Mouse (Mus musculus): Measurements from ENCODE around the gene Prim1.
"Not testable (repeated sequence)": the region's sequence is repeated elsewhere in the genome, so short reads cannot be mapped to it uniquely, and the experiment has no call there.

Gene Prim1

GRCm38 (mm10) chr10:128037921-128038320 lies 23.0 kb downstream of the Prim1 start:
- no peak for DNase-seq (ENCODE audit: low spot score in 2 of 2)

GRCm38 (mm10) chr10:128039167-128039566 lies 24.2 kb downstream of the Prim1 start:
- DNase-seq (ENCODE audit: low spot score in 2 of 2) = no peak

GRCm38 (mm10) chr10:128039858-128040257 lies 24.9 kb downstream of the Prim1 start:
- DNase-seq (ENCODE audit: low spot score in 2 of 2) = no peak

- no peak for DNase-seq (ENCODE audit: low spot score in 2 of 2)
Measured at GRCm38 (mm10) chr10:128040293-128040692, 25.3 kb downstream of the Prim1 start.

GRCm38 (mm10) chr10:128041636-128042035 lies 26.7 kb downstream of the Prim1 start:
- no peak for DNase-seq (ENCODE audit: low spot score in 2 of 2)

GRCm38 (mm10) chr10:128042466-128042865 lies 27.5 kb downstream of the Prim1 start:
- no peak for DNase-seq (ENCODE audit: low spot score in 2 of 2)

GRCm38 (mm10) chr10:128043041-128043835 lies 28.3 kb downstream of the Prim1 start:
- DNase-seq (ENCODE audit: low spot score in 2 of 2) = no peak

- DNase-seq (ENCODE audit: low spot score in 2 of 2) = no peak
Measured at GRCm38 (mm10) chr10:128048157-128048556, 33.2 kb downstream of the Prim1 start.

- DNase-seq (ENCODE audit: low spot score in 2 of 2) = no peak
Measured at GRCm38 (mm10) chr10:128049741-128050140, 34.8 kb downstream of the Prim1 start.

- no peak for DNase-seq (ENCODE audit: low spot score in 2 of 2)
Measured at GRCm38 (mm10) chr10:128050355-128050754, 35.4 kb downstream of the Prim1 start.

- DNase-seq (ENCODE audit: low spot score in 2 of 2) = no peak
Measured at GRCm38 (mm10) chr10:128051589-128051988, 36.6 kb downstream of the Prim1 start.

GRCm38 (mm10) chr10:128052136-128052535 lies 37.2 kb downstream of the Prim1 start:
- not testable (repeated sequence) for DNase-seq (ENCODE audit: low spot score in 2 of 2)

- no peak for DNase-seq (ENCODE audit: low spot score in 2 of 2)
Measured at GRCm38 (mm10) chr10:128053001-128053400, 38.0 kb downstream of the Prim1 start.

GRCm38 (mm10) chr10:128058184-128058583 lies 43.2 kb downstream of the Prim1 start:
- DNase-seq (ENCODE audit: low spot score in 2 of 2) = no peak

GRCm38 (mm10) chr10:128058601-128059151 lies 43.7 kb downstream of the Prim1 start, which contains the start of gene Ptges3:
Ptges3 (plus strand) TSS chr10:128058954.
- DNase-seq (ENCODE audit: low spot score in 2 of 2) = peak; percentile 93 to 94

- peak; percentile 43 to 56 for DNase-seq (ENCODE audit: low spot score in 2 of 2)
Measured at GRCm38 (mm10) chr10:128059207-128059981, 44.4 kb downstream of the Prim1 start.

- no peak for DNase-seq (ENCODE audit: low spot score in 2 of 2)
Measured at GRCm38 (mm10) chr10:128061109-128061508, 46.1 kb downstream of the Prim1 start.

- no peak for DNase-seq (ENCODE audit: low spot score in 2 of 2)
Measured at GRCm38 (mm10) chr10:128062221-128062989, 47.4 kb downstream of the Prim1 start.

- no peak for DNase-seq (ENCODE audit: low spot score in 2 of 2)
Measured at GRCm38 (mm10) chr10:128066072-128066471, 51.1 kb downstream of the Prim1 start.

GRCm38 (mm10) chr10:128069201-128069600 lies 54.2 kb downstream of the Prim1 start:
- DNase-seq (ENCODE audit: low spot score in 2 of 2) = no peak

- DNase-seq (ENCODE audit: low spot score in 2 of 2) = not testable (repeated sequence)
Measured at GRCm38 (mm10) chr10:128070432-128070831, 55.5 kb downstream of the Prim1 start.

GRCm38 (mm10) chr10:128078269-128078668 lies 63.3 kb downstream of the Prim1 start:
- DNase-seq (ENCODE audit: low spot score in 2 of 2) = not testable (repeated sequence)

Measured in spleen, postnatal 14 days (tissue).